Mouse (Mus musculus): ENCODE results near the gene Zpbp2. TPM values are rescaled to one million over a fixed set of nuclear protein-coding genes. Genes with fewer than 3 reads are reported as not detected.

Zpbp2 gene
- not detected in 2 replicates for polyA plus RNA-seq (2012; rRNA removed)

- Histone ChIP-seq H3K4me3 (ENCODE audit: low read depth, low read length) (peak within 1 kb of the TSS; percentile 94), H3K27me3 (ENCODE audit: control insufficient read depth, insufficient read depth, low read length) (peaks cover 21% of the 10 kb centered on the region), H3K4me1 (ENCODE audit: control insufficient read depth, insufficient read depth, insufficient read length, low read length) (peaks cover 6% of the 10 kb centered on the region; the same call in 1 of the 2 replicates), H3K27ac (ENCODE audit: insufficient read depth, low read depth, low read length) (peak within 1 kb of the TSS; percentile 90), H3K36me3 (ENCODE audit: control insufficient read depth, insufficient read depth, low read length) (no peaks in the 10 kb centered on the region)
- under 1% methylated on average over 51 of the region's 51 CpGs for WGBS
- no peak for TF ChIP-seq POLR2A (IDR thresholded peaks at IDR 0.05; ENCODE audit: low read depth, low read length)
- no peak for TF ChIP-seq CTCF (IDR thresholded peaks at IDR 0.05; ENCODE audit: extremely low read depth, insufficient read length, insufficient replicate concordance, low read depth, low read length)
Measured at GRCm38 (mm10) chr11:98550975-98551828, at the start of gene Zpbp2. TSS of gene Zpbp2 (plus strand) at chr11:98551097.

- Histone ChIP-seq H3K4me3 (ENCODE audit: low read depth, low read length) (no peak overlapping the region), H3K27ac (ENCODE audit: insufficient read depth, low read depth, low read length) (no peak overlapping the region), H3K4me1 (ENCODE audit: control insufficient read depth, insufficient read depth, insufficient read length, low read length) (no peaks in the 10 kb centered on the region), H3K36me3 (ENCODE audit: control insufficient read depth, insufficient read depth, low read length) (no peaks in the 10 kb centered on the region), H3K27me3 (ENCODE audit: control insufficient read depth, insufficient read depth, low read length) (no peaks in the 10 kb centered on the region)
- WGBS, result 45% methylated on average over 3 of the region's 3 CpGs
- TF ChIP-seq POLR2A (IDR thresholded peaks at IDR 0.05; ENCODE audit: low read depth, low read length) (no peak), CTCF (IDR thresholded peaks at IDR 0.05; ENCODE audit: extremely low read depth, insufficient read length, insufficient replicate concordance, low read depth, low read length) (no peak)
Measured at GRCm38 (mm10) chr11:98504926-98505325, 46.0 kb upstream of the Zpbp2 start.

GRCm38 (mm10) chr11:98509434-98509833 lies 41.5 kb upstream of the Zpbp2 start:
- Histone ChIP-seq H3K27ac (ENCODE audit: insufficient read depth, low read depth, low read length) (no peak overlapping the region), H3K4me3 (ENCODE audit: low read depth, low read length) (no peak overlapping the region), H3K36me3 (ENCODE audit: control insufficient read depth, insufficient read depth, low read length) (no peaks in the 10 kb centered on the region), H3K27me3 (ENCODE audit: control insufficient read depth, insufficient read depth, low read length) (no peaks in the 10 kb centered on the region), H3K4me1 (ENCODE audit: control insufficient read depth, insufficient read depth, insufficient read length, low read length) (no peaks in the 10 kb centered on the region)
- TF ChIP-seq CTCF (IDR thresholded peaks at IDR 0.05; ENCODE audit: extremely low read depth, insufficient read length, insufficient replicate concordance, low read depth, low read length) (no peak), POLR2A (IDR thresholded peaks at IDR 0.05; ENCODE audit: low read depth, low read length) (no peak)
- 72% methylated on average over 7 of the region's 7 CpGs for WGBS

- Histone ChIP-seq H3K36me3 (ENCODE audit: control insufficient read depth, insufficient read depth, low read length) (no peaks in the 10 kb centered on the region), H3K4me1 (ENCODE audit: control insufficient read depth, insufficient read depth, insufficient read length, low read length) (no peaks in the 10 kb centered on the region), H3K4me3 (ENCODE audit: low read depth, low read length) (no peak overlapping the region), H3K27ac (ENCODE audit: insufficient read depth, low read depth, low read length) (no peak overlapping the region), H3K27me3 (ENCODE audit: control insufficient read depth, insufficient read depth, low read length) (no peaks in the 10 kb centered on the region)
- WGBS, result 72% methylated on average over 8 of the region's 8 CpGs
- no peak for TF ChIP-seq CTCF (IDR thresholded peaks at IDR 0.05; ENCODE audit: extremely low read depth, insufficient read length, insufficient replicate concordance, low read depth, low read length)
- no peak for TF ChIP-seq POLR2A (IDR thresholded peaks at IDR 0.05; ENCODE audit: low read depth, low read length)
Measured at GRCm38 (mm10) chr11:98510125-98510524, 40.8 kb upstream of the Zpbp2 start.

- TF ChIP-seq CTCF (IDR thresholded peaks at IDR 0.05; ENCODE audit: extremely low read depth, insufficient read length, insufficient replicate concordance, low read depth, low read length), result no peak
- Histone ChIP-seq H3K4me1 (ENCODE audit: control insufficient read depth, insufficient read depth, insufficient read length, low read length) (no peaks in the 10 kb centered on the region), H3K36me3 (ENCODE audit: control insufficient read depth, insufficient read depth, low read length) (no peaks in the 10 kb centered on the region), H3K27me3 (ENCODE audit: control insufficient read depth, insufficient read depth, low read length) (no peaks in the 10 kb centered on the region; the same call in 1 of the 2 replicates), H3K4me3 (ENCODE audit: low read depth, low read length) (no peak overlapping the region), H3K27ac (ENCODE audit: insufficient read depth, low read depth, low read length) (no peak overlapping the region)
- 84% methylated on average over 13 of the region's 13 CpGs for WGBS
Measured at GRCm38 (mm10) chr11:98512881-98513280, 38.0 kb upstream of the Zpbp2 start.

GRCm38 (mm10) chr11:98513356-98513936 lies 37.5 kb upstream of the Zpbp2 start:
- Histone ChIP-seq H3K27ac (ENCODE audit: insufficient read depth, low read depth, low read length) (no peak overlapping the region), H3K4me3 (ENCODE audit: low read depth, low read length) (no peak overlapping the region), H3K27me3 (ENCODE audit: control insufficient read depth, insufficient read depth, low read length) (no peaks in the 10 kb centered on the region; the same call in 1 of the 2 replicates), H3K4me1 (ENCODE audit: control insufficient read depth, insufficient read depth, insufficient read length, low read length) (no peaks in the 10 kb centered on the region), H3K36me3 (ENCODE audit: control insufficient read depth, insufficient read depth, low read length) (no peaks in the 10 kb centered on the region)
- WGBS, result 70% methylated on average over 6 of the region's 6 CpGs
- no peak for TF ChIP-seq POLR2A (IDR thresholded peaks at IDR 0.05; ENCODE audit: low read depth, low read length)
- TF ChIP-seq CTCF (IDR thresholded peaks at IDR 0.05; ENCODE audit: extremely low read depth, insufficient read length, insufficient replicate concordance, low read depth, low read length), result no peak

- 27% methylated on average over 10 of the region's 10 CpGs for WGBS
- H3K4me3 ChIP-seq (ENCODE audit: low read depth, low read length), result no peak overlapping the region
- TF ChIP-seq CTCF (IDR thresholded peaks at IDR 0.05; ENCODE audit: extremely low read depth, insufficient read length, insufficient replicate concordance, low read depth, low read length) (no peak), POLR2A (IDR thresholded peaks at IDR 0.05; ENCODE audit: low read depth, low read length) (no peak)
- no peak overlapping the region for H3K27ac ChIP-seq (ENCODE audit: insufficient read depth, low read depth, low read length)
- peaks cover 2% of the 10 kb centered on the region; the same call in 1 of the 2 replicates for H3K27me3 ChIP-seq (ENCODE audit: control insufficient read depth, insufficient read depth, low read length)
- no peaks in the 10 kb centered on the region for H3K36me3 ChIP-seq (ENCODE audit: control insufficient read depth, insufficient read depth, low read length)
- H3K4me1 ChIP-seq (ENCODE audit: control insufficient read depth, insufficient read depth, insufficient read length, low read length), result no peaks in the 10 kb centered on the region
Measured at GRCm38 (mm10) chr11:98520468-98520867, 30.4 kb upstream of the Zpbp2 start.

Measured in small intestine, adult 2 months (tissue).